Mouse (Mus musculus): ENCODE measurements around the gene Ppp2r3a. TPM values are rescaled to one million over a fixed set of nuclear protein-coding genes. Genes with fewer than 3 reads are reported as not detected.

The Ppp2r3a gene
- polyA plus RNA-seq, 1 experiment from 2014 or later = 15.7 TPM

GRCm38 (mm10) chr9:101282651-101283050, 31.1 kb upstream of the Ppp2r3a start:
- H3K4me1 ChIP-seq (ENCODE audit: control insufficient read depth, insufficient read depth, low read length) = no peaks in the 10 kb centered on the region
- H3K4me2 ChIP-seq (ENCODE audit: low read depth, low read length) = no peak overlapping the region
- ATAC-seq (ENCODE audit: insufficient read depth, low FRiP score) = no peak
- 44% methylated on average over 6 of the region's 6 CpGs for WGBS
- no peaks in the 10 kb centered on the region for H3K27me3 ChIP-seq (ENCODE audit: control insufficient read depth, insufficient read depth, low read length)
- H3K27ac ChIP-seq (ENCODE audit: low read length) = no peak overlapping the region
- H3K4me3 ChIP-seq (replicated peaks; ENCODE audit: low read length) = no peak overlapping the region
- no peaks in the 10 kb centered on the region for H3K9me3 ChIP-seq (replicated peaks; ENCODE audit: control insufficient read depth, low read length)
- H3K36me3 ChIP-seq (ENCODE audit: control insufficient read depth, insufficient read depth, low read length) = no peaks in the 10 kb centered on the region
- no peak overlapping the region for H3K9ac ChIP-seq (ENCODE audit: low read length)

GRCm38 (mm10) chr9:101281906-101282305, 30.3 kb upstream of the Ppp2r3a start:
- no peaks in the 10 kb centered on the region for H3K36me3 ChIP-seq (ENCODE audit: control insufficient read depth, insufficient read depth, low read length)
- H3K9ac ChIP-seq (ENCODE audit: low read length) = no peak overlapping the region
- H3K9me3 ChIP-seq (replicated peaks; ENCODE audit: control insufficient read depth, low read length) = no peaks in the 10 kb centered on the region
- WGBS = 55% methylated on average over 4 of the region's 4 CpGs
- no peak overlapping the region for H3K4me2 ChIP-seq (ENCODE audit: low read depth, low read length)
- no peaks in the 10 kb centered on the region for H3K27me3 ChIP-seq (ENCODE audit: control insufficient read depth, insufficient read depth, low read length)
- no peak overlapping the region for H3K4me3 ChIP-seq (replicated peaks; ENCODE audit: low read length)
- H3K4me1 ChIP-seq (ENCODE audit: control insufficient read depth, insufficient read depth, low read length) = no peaks in the 10 kb centered on the region
- ATAC-seq (ENCODE audit: insufficient read depth, low FRiP score) = no peak
- no peak overlapping the region for H3K27ac ChIP-seq (ENCODE audit: low read length)

- WGBS = 87% methylated on average over 11 of the region's 11 CpGs
- ATAC-seq (ENCODE audit: insufficient read depth, low FRiP score) = no peak
- no peaks in the 10 kb centered on the region for H3K36me3 ChIP-seq (ENCODE audit: control insufficient read depth, insufficient read depth, low read length)
These were observed 29.7 kb upstream of the Ppp2r3a start for GRCm38 (mm10) chr9:101281326-101281725.

GRCm38 (mm10) chr9:101280867-101281266, 29.3 kb upstream of the Ppp2r3a start:
- Histone ChIP-seq H3K27me3 (ENCODE audit: control insufficient read depth, insufficient read depth, low read length) (no peaks in the 10 kb centered on the region), H3K36me3 (ENCODE audit: control insufficient read depth, insufficient read depth, low read length) (no peaks in the 10 kb centered on the region), H3K4me3 (replicated peaks; ENCODE audit: low read length) (no peak overlapping the region), H3K9me3 (replicated peaks; ENCODE audit: control insufficient read depth, low read length) (no peaks in the 10 kb centered on the region), H3K9ac (ENCODE audit: low read length) (no peak overlapping the region), H3K4me1 (ENCODE audit: control insufficient read depth, insufficient read depth, low read length) (no peaks in the 10 kb centered on the region), H3K4me2 (ENCODE audit: low read depth, low read length) (no peak overlapping the region), H3K27ac (ENCODE audit: low read length) (no peak overlapping the region)
- WGBS = 87% methylated on average over 6 of the region's 6 CpGs
- no peak for ATAC-seq (ENCODE audit: insufficient read depth, low FRiP score)

More at GRCm38 (mm10) chr9:101281326-101281725, 29.7 kb upstream of the Ppp2r3a start:
- no peak overlapping the region for H3K4me3 ChIP-seq (replicated peaks; ENCODE audit: low read length)
- no peaks in the 10 kb centered on the region for H3K4me1 ChIP-seq (ENCODE audit: control insufficient read depth, insufficient read depth, low read length)
- H3K27ac ChIP-seq (ENCODE audit: low read length) = no peak overlapping the region
- no peaks in the 10 kb centered on the region for H3K27me3 ChIP-seq (ENCODE audit: control insufficient read depth, insufficient read depth, low read length)
- no peak overlapping the region for H3K9ac ChIP-seq (ENCODE audit: low read length)
- no peak overlapping the region for H3K4me2 ChIP-seq (ENCODE audit: low read depth, low read length)
- H3K9me3 ChIP-seq (replicated peaks; ENCODE audit: control insufficient read depth, low read length) = no peaks in the 10 kb centered on the region

GRCm38 (mm10) chr9:101280211-101280610, 28.6 kb upstream of the Ppp2r3a start:
- Histone ChIP-seq H3K4me1 (ENCODE audit: control insufficient read depth, insufficient read depth, low read length) (no peaks in the 10 kb centered on the region), H3K27ac (ENCODE audit: low read length) (no peak overlapping the region), H3K9ac (ENCODE audit: low read length) (no peak overlapping the region), H3K27me3 (ENCODE audit: control insufficient read depth, insufficient read depth, low read length) (no peaks in the 10 kb centered on the region), H3K4me3 (replicated peaks; ENCODE audit: low read length) (no peak overlapping the region), H3K36me3 (ENCODE audit: control insufficient read depth, insufficient read depth, low read length) (no peaks in the 10 kb centered on the region), H3K4me2 (ENCODE audit: low read depth, low read length) (no peak overlapping the region), H3K9me3 (replicated peaks; ENCODE audit: control insufficient read depth, low read length) (no peaks in the 10 kb centered on the region)
- ATAC-seq (ENCODE audit: insufficient read depth, low FRiP score) = no peak
- 62% methylated on average over 10 of the region's 10 CpGs for WGBS

GRCm38 (mm10) chr9:101272715-101273114, 21.1 kb upstream of the Ppp2r3a start:
- no peak overlapping the region for H3K27ac ChIP-seq (ENCODE audit: low read length)
- no peak overlapping the region for H3K4me2 ChIP-seq (ENCODE audit: low read depth, low read length)
- WGBS = 69% methylated on average over 7 of the region's 7 CpGs
- no peak for ATAC-seq (ENCODE audit: insufficient read depth, low FRiP score)
- no peak overlapping the region for H3K4me3 ChIP-seq (replicated peaks; ENCODE audit: low read length)
- no peaks in the 10 kb centered on the region for H3K4me1 ChIP-seq (ENCODE audit: control insufficient read depth, insufficient read depth, low read length)
- no peak overlapping the region for H3K9ac ChIP-seq (ENCODE audit: low read length)
- no peaks in the 10 kb centered on the region for H3K36me3 ChIP-seq (ENCODE audit: control insufficient read depth, insufficient read depth, low read length)
- H3K27me3 ChIP-seq (ENCODE audit: control insufficient read depth, insufficient read depth, low read length) = no peaks in the 10 kb centered on the region
- H3K9me3 ChIP-seq (replicated peaks; ENCODE audit: control insufficient read depth, low read length) = no peaks in the 10 kb centered on the region

- Histone ChIP-seq H3K9ac (ENCODE audit: low read length) (no peak overlapping the region), H3K4me3 (replicated peaks; ENCODE audit: low read length) (no peak overlapping the region), H3K27ac (ENCODE audit: low read length) (no peak overlapping the region), H3K27me3 (ENCODE audit: control insufficient read depth, insufficient read depth, low read length) (no peaks in the 10 kb centered on the region), H3K9me3 (replicated peaks; ENCODE audit: control insufficient read depth, low read length) (no peaks in the 10 kb centered on the region), H3K36me3 (ENCODE audit: control insufficient read depth, insufficient read depth, low read length) (no peaks in the 10 kb centered on the region), H3K4me1 (ENCODE audit: control insufficient read depth, insufficient read depth, low read length) (no peaks in the 10 kb centered on the region), H3K4me2 (ENCODE audit: low read depth, low read length) (no peak overlapping the region)
- WGBS = 42% methylated on average over 5 of the region's 5 CpGs
- no peak for ATAC-seq (ENCODE audit: insufficient read depth, low FRiP score)
These were observed 18.4 kb upstream of the Ppp2r3a start for GRCm38 (mm10) chr9:101270020-101270419.

- Histone ChIP-seq H3K4me1 (ENCODE audit: control insufficient read depth, insufficient read depth, low read length) (peaks cover 6% of the 10 kb centered on the region), H3K27me3 (ENCODE audit: control insufficient read depth, insufficient read depth, low read length) (no peaks in the 10 kb centered on the region), H3K27ac (ENCODE audit: low read length) (peak overlapping the region; percentile 40; the same call in 1 of the 2 replicates), H3K4me2 (ENCODE audit: low read depth, low read length) (no peak overlapping the region), H3K9me3 (replicated peaks; ENCODE audit: control insufficient read depth, low read length) (no peaks in the 10 kb centered on the region), H3K9ac (ENCODE audit: low read length) (no peak overlapping the region), H3K4me3 (replicated peaks; ENCODE audit: low read length) (no peak overlapping the region), H3K36me3 (ENCODE audit: control insufficient read depth, insufficient read depth, low read length) (no peaks in the 10 kb centered on the region)
- WGBS = 66% methylated on average over 8 of the region's 8 CpGs
- ATAC-seq (ENCODE audit: insufficient read depth, low FRiP score) = no peak
These were observed 14.4 kb upstream of the Ppp2r3a start for GRCm38 (mm10) chr9:101266043-101266442.

- H3K4me2 ChIP-seq (ENCODE audit: low read depth, low read length) = no peak overlapping the region
- peak overlapping the region; percentile 40; the same call in 1 of the 2 replicates for H3K27ac ChIP-seq (ENCODE audit: low read length)
- ATAC-seq (ENCODE audit: insufficient read depth, low FRiP score) = no peak
- WGBS = 64% methylated on average over 6 of the region's 6 CpGs
- H3K9ac ChIP-seq (ENCODE audit: low read length) = no peak overlapping the region
- no peaks in the 10 kb centered on the region for H3K27me3 ChIP-seq (ENCODE audit: control insufficient read depth, insufficient read depth, low read length)
- H3K4me1 ChIP-seq (ENCODE audit: control insufficient read depth, insufficient read depth, low read length) = peaks cover 6% of the 10 kb centered on the region
- H3K4me3 ChIP-seq (replicated peaks; ENCODE audit: low read length) = no peak overlapping the region
- no peaks in the 10 kb centered on the region for H3K36me3 ChIP-seq (ENCODE audit: control insufficient read depth, insufficient read depth, low read length)
- no peaks in the 10 kb centered on the region for H3K9me3 ChIP-seq (replicated peaks; ENCODE audit: control insufficient read depth, low read length)
These were observed 14.0 kb upstream of the Ppp2r3a start for GRCm38 (mm10) chr9:101265546-101265945.

- Histone ChIP-seq H3K36me3 (ENCODE audit: control insufficient read depth, insufficient read depth, low read length) (no peaks in the 10 kb centered on the region), H3K27me3 (ENCODE audit: control insufficient read depth, insufficient read depth, low read length) (no peaks in the 10 kb centered on the region), H3K4me1 (ENCODE audit: control insufficient read depth, insufficient read depth, low read length) (peaks cover 6% of the 10 kb centered on the region), H3K4me2 (ENCODE audit: low read depth, low read length) (no peak overlapping the region), H3K9ac (ENCODE audit: low read length) (no peak overlapping the region), H3K4me3 (replicated peaks; ENCODE audit: low read length) (no peak overlapping the region), H3K9me3 (replicated peaks; ENCODE audit: control insufficient read depth, low read length) (no peaks in the 10 kb centered on the region), H3K27ac (ENCODE audit: low read length) (no peak overlapping the region)
- WGBS = 79% methylated on average over 3 of the region's 3 CpGs
- ATAC-seq (ENCODE audit: insufficient read depth, low FRiP score) = no peak
These were observed 11.2 kb upstream of the Ppp2r3a start for GRCm38 (mm10) chr9:101262815-101263214.

Measured in stomach, embryonic 16.5 days (tissue).